Mouse (Mus musculus) left cerebral cortex, postnatal 25 days (tissue): ENCODE results near the gene Ascc2. TPM values are rescaled to one million over a fixed set of nuclear protein-coding genes. Genes with fewer than 3 reads are reported as not detected.

Source experiments
- DNase-seq, 2 experiments: peaks; one replicate each; pipeline ENCODE4 v3.0.0; 2022; ENCODE audit warnings: low spot score in 2 of 2, mixed read lengths in 1 of 2
- intact Hi-C: fragments of 180-260 bp; cut with DNase I; formaldehyde crosslinking; loops from one replicate; pipeline ENCODE4 v1.15.1; 2025
- total RNA-seq, 2 experiments: library from RNA; stranded (reverse); gene quantifications; 2 replicates each; pipeline ENCODE4 v1.2.3; 2021

Gene Ascc2
- total RNA-seq, 2 experiments from 2014 or later, result 18.8 to 18.9 TPM

- intact Hi-C loops, result no loop called here
- DNase-seq, result no peak
Measured at GRCm38 (mm10) chr11:4677250-4677872, 39.8 kb downstream of the Ascc2 start.

- DNase-seq, result peak; percentile 62 to 92
- intact Hi-C loops, result loop anchor here (1.0 kb wide), 1 partner anchor 18 kb away; no protein-coding TSS in a partner anchor
Measured at GRCm38 (mm10) chr11:4678700-4679440, 41.3 kb downstream of the Ascc2 start.

GRCm38 (mm10) chr11:4679441-4679832 is 41.9 kb downstream of the Ascc2 start:
- intact Hi-C loops, result loop anchor here (1.0 kb wide), 1 partner anchor 18 kb away; no protein-coding TSS in a partner anchor
- peak; percentile 44 to 72 for DNase-seq

GRCm38 (mm10) chr11:4680126-4680525 is 42.6 kb downstream of the Ascc2 start:
- DNase-seq, result no peak
- intact Hi-C loops, result no loop called here

- intact Hi-C loops, result no loop called here
Measured at GRCm38 (mm10) chr11:4683516-4683915, 46.0 kb downstream of the Ascc2 start.

DNA sequence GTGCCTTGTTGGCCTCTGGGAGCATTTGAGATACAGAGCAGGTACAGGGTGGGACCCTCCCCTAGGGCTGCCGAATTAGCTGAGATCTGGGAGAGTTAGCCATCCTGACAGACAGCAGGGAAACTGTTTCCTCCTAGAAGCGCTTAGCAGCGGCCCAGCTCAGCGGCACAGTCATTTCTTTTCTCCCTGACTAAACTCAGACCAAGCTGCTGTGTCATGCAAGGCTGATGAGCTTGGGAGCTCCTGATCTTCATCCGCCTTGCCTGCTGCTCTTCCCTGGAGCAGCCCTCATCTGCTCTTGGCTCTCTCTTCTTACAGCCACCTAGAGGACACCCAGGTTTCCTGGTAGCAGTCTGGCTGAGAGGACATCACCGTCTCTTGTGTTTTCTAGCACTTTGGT is 46.6 kb downstream of the Ascc2 start:
- peak in 1 of 2 experiments; percentile 18 for DNase-seq
- intact Hi-C loops, result no loop called here

More at GRCm38 (mm10) chr11:4683516-4683915, 46.0 kb downstream of the Ascc2 start:
- DNase-seq, result no peak

- DNase-seq, result no peak
- intact Hi-C loops, result no loop called here
Measured at GRCm38 (mm10) chr11:4685071-4685470, 47.5 kb downstream of the Ascc2 start.

DNA sequence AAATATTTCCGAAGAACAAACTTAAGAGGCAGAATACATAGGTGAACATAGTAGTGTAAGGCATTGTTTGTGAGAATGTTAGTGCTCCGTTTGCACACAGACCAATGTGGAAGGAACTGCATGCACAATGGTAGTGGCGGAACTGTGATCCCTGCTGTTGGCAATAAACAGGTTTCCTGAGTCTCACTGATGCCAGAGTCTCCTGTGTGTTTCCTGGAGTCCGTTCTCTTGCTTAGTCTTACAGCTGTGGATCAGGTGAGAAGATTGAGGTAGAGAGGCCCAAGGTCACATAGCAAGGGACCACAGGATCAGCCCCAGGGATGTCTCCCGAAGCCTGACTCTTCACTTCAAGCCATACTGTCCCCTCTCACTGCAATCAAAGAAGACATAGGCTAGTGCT is 48.0 kb downstream of the Ascc2 start:
- DNase-seq, result no peak
- intact Hi-C loops, result no loop called here

GRCm38 (mm10) chr11:4687027-4687426 is 49.5 kb downstream of the Ascc2 start:
- intact Hi-C loops, result no loop called here

GRCm38 (mm10) chr11:4687874-4688273 is 50.3 kb downstream of the Ascc2 start:
- intact Hi-C loops, result no loop called here
- no peak for DNase-seq

More at GRCm38 (mm10) chr11:4687027-4687426, 49.5 kb downstream of the Ascc2 start:
- no peak for DNase-seq

- intact Hi-C loops, result no loop called here
Measured at GRCm38 (mm10) chr11:4688632-4689380, 51.3 kb downstream of the Ascc2 start.

DNA sequence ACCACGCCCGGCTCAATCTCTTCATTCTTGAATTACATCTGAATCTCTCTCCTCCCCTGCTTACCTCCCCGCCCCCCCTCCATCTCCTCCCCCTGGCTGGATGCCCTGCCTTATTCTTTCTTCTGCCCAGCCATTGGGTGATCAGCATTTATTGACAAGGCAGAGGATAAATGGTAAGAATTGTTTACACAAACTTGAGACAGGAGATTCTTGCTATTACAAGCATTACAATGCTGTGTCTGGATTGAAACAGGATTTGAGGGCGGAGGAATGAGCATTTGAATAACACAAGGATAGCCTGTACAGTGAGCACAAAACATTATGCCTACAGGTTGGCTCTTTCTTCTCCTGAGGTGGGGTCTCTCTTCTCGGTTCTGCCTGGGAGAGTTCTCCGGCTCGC is 52.8 kb downstream of the Ascc2 start:
- DNase-seq, result no peak
- intact Hi-C loops, result no loop called here

More at GRCm38 (mm10) chr11:4688632-4689380, 51.3 kb downstream of the Ascc2 start:
- DNase-seq, result no peak

DNA sequence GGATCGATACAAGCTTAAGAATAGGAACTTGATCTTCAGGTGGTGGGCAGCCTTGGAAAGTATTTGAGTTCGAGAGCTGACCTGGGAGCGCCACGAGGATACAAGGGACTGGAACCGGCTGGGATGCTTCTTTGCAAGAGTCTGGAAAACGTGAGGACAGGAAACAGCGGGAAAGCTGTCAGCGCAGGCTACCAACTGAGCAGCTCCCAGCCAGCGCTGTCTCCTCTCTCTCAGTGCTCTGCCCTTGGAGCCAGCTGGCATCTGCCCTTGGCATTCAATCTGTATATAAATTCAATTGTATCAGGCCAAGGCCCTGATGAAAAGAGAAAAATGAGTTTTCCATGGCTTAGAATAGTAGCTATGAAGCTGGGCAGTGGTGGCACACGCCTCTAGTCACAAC is 53.7 kb downstream of the Ascc2 start:
- no peak for DNase-seq
- intact Hi-C loops, result no loop called here

DNA sequence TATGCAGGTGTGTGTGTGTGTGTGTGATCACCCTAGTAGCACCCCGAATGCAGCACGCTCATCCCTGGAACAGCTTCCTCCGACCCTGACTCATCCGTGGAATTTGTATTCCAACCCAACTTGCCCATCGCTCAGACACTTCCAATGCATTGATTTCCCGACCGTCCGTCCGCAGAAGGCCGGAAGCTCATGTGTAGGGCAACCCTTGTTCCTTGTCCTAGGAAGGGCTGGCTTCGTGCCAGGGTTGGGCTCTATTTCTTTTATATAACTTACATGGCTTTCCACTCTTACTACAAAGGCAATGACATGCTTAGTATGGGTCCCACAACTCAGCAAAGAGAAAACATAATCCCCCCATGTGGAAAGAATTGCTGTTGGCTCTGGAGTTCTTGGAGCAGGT is 54.6 kb downstream of the Ascc2 start:
- no peak for DNase-seq
- intact Hi-C loops, result no loop called here

DNA sequence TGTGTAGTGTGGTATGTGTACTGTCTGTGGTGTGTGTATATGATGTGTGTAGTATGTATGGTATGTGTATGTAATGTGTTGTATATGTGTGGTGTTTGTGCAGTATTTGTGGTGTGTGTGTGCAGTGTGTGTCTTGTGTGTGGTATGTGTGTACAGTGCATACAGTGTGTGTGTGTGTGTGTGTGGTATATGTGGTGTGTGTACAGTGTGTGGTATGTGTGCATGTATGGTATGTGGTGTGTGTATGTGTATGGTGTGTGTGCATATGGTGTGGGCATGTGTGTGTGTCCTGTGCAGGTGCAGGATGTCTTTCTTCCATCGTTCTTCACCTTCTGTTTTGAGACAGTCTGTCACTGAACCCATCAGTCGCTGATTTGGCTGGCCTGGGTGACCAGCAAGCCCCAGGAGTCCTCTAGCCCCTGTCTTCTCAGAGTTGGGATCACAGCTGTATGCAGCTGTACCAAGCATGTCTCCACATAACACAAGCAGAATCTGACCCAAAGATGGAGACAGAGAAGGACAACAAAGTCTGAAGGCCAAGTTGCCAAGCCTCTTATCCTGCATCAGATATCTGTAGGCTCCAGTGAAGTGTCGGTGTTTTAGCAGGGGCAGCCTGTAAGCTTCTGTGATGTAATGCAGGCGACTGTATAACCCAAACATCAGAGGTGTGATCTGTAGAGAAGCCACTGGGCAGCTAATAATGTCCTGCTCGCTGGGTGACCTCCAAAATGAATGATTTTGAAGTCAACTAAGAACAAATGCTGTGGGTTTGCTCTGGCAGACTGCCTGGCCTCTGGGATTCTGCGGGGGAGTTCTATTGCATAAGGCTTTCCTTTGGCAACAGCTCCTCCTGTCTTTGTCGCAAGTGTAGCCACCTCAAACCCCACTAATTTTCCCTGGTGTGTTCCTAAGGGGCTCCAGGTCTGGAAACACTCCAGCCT is 59.8 kb downstream of the Ascc2 start:
- DNase-seq, result peak; percentile 73 to 88
- intact Hi-C loops, result no loop called here

DNA sequence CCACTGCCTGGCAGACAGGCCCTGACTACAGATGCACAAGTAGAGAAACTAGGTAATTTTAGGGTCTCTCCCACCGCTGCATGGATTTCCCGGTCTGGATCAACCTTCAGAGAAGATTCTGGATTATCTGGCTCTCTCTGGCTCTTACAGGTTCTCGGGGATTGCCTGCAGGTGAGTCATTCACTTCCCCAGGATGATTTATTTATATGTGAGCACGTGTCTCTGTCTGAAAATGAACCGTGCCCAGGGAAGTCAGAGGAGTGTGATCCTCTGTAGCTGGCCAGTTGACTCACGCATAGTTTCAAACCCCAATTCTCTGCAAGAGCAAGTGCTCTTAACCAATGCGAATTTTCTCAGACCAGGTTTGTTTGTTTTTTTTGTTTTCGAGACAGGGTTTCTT is 63.2 kb downstream of the Ascc2 start:
- intact Hi-C loops, result no loop called here
- DNase-seq, result no peak

DNA sequence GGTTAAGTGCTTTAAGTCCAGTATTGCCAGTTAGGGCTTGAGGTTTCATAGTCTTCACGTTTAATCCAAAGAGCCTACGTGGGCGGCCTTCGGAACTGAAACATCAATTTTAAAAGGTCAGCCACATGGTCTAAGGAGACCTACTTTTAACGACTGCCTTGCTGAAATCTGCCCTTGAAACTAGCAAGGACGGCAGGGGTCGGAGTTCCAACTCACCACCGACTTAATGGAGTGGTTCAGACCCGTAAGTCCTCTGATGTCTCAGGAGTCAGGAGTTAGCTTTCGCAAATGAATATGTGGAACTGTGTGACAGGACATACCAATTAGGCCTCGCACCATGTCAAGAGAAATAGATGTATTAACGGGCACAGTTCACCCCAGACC is 66.1 kb downstream of the Ascc2 start:
- DNase-seq, result no peak
- intact Hi-C loops, result no loop called here

GRCm38 (mm10) chr11:4704072-4704964 is 66.8 kb downstream of the Ascc2 start, which contains the start of the genes Uqcr10 and Zmat5:
Gene Uqcr10, minus strand, starts transcription at chr11:4704342.
Gene Zmat5, plus strand, starts transcription at chr11:4704678.
- intact Hi-C loops, result no loop called here
- DNase-seq, result peak; percentile 93 to 97
